Mouse (Mus musculus) limb, embryonic 12.5 days (tissue): ENCODE measurements at regions not wholly inside any gene's neighbourhood (a gene's known extent, or its start where the extent isn't known, plus 50 kb on each side); places are given as distances from the start of the nearest gene placed in this dataset.

ENCODE experiments used
- ATAC-seq: fragments of 200-750 bp; cut with Nextera tagmentation; 2 replicates; pipeline ENCODE4 v1.8.0; 2017; ENCODE audit warnings: low read depth, moderate TSS enrichment; ENCODE audit not compliant: insufficient number of reproducible peaks, insufficient read depth, low FRiP score, low TSS enrichment
- H3K27ac ChIP-seq: fragments of 300-500 bp; sonication (generic); 2 replicates; pipeline ENCODE4 v1.5.1; 2016; ENCODE audit warnings: mild to moderate bottlenecking, moderate library complexity
- H3K27me3 ChIP-seq: fragments of 300-500 bp; sonication (generic); 2 replicates; pipeline ENCODE4 v1.6.1; 2016; ENCODE audit warnings: mild to moderate bottlenecking, moderate library complexity
- H3K36me3 ChIP-seq: fragments of 300-500 bp; sonication (generic); 2 replicates; pipeline ENCODE4 v1.6.1; 2016; ENCODE audit warnings: mild to moderate bottlenecking, moderate library complexity
- H3K4me1 ChIP-seq: fragments of 300-500 bp; sonication (generic); replicated peaks from 2 replicates; pipeline ENCODE4 v1.6.1; 2016
- H3K4me2 ChIP-seq: fragments of 300-500 bp; sonication (generic); 2 replicates; pipeline ENCODE4 v1.6.1; 2016; ENCODE audit warnings: mild to moderate bottlenecking, moderate library complexity
- H3K4me3 ChIP-seq: fragments of 300-500 bp; sonication (generic); replicated peaks from 2 replicates; pipeline ENCODE4 v1.5.1; 2016; ENCODE audit warnings: mild to moderate bottlenecking
- H3K9ac ChIP-seq: fragments of 300-500 bp; sonication (generic); replicated peaks from 2 replicates; pipeline ENCODE4 v1.6.1; 2016; ENCODE audit warnings: mild to moderate bottlenecking, moderate library complexity
- H3K9me3 ChIP-seq: fragments of 300-500 bp; sonication (generic); 2 replicates; pipeline ENCODE4 v1.6.1; 2016; ENCODE audit warnings: mild to moderate bottlenecking, moderate library complexity
- WGBS: fragments of 180-500 bp; shearing (Covaris S2); methylation state at CpG from one replicate; pipeline ENCODE4 v1.1.7; 2016; 5-methylcytosine and 5-hydroxymethylcytosine counted together

DNA sequence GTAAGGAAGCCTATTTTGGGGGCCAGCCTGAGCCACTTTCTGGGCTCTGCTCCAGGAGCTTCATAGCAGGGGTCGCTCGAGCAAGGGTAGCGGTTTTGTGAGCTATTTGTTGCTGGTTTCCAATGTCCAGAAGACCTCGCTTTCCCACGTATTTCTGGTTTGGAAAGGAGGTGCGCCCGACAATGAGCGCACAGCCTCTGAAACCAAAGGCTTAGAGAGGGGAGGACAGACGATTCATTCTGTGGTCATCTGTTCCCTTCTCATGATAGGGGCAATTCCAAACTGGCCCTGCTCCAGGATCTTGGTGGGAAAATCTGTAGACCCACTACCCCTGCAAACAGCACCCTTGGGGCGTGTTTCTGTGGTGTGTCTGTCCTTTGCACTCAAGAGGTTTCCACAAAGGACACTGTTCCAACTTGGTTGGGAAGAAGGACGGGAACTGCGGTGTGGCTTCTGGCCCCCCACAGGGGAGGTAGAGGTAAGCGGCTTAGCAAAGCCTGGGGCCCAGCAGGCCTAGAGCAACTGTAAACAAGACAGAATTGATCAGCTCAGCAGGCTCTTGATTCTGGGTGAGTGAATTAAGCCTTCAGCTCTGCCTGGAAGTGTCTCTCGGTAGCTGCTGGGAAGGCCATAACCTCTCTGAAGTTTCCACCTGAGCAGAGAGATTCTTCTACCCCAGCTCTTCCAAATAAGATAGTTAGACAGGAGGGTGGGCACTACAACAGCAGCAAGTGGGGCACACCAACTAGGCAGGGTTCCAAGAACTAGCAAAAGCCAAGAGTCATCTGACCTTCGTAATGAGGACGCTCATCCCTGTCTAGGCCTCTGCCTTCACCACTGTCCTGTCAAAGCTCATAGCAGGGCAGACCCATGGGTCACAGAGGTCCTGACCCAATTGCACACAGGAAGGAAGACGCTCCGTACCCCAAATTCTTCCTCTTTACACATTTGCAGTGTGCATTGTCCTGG lies 122.6 kb upstream of the Tspan2 start:
- Histone ChIP-seq H3K4me1 (peaks cover 7% of the 10 kb centered on the region; the same call in 1 of the 2 replicates), H3K4me3 (no peak overlapping the region), H3K4me2 (no peak overlapping the region; the same call in 1 of the 2 replicates), H3K9me3 (no peaks in the 10 kb centered on the region), H3K9ac (no peak overlapping the region), H3K27me3 (peaks cover 4% of the 10 kb centered on the region; the same call in 1 of the 2 replicates), H3K36me3 (no peaks in the 10 kb centered on the region), H3K27ac (no peak overlapping the region)
- WGBS = 48% methylated on average over 18 of the region's 18 CpGs
- no peak for ATAC-seq

DNA sequence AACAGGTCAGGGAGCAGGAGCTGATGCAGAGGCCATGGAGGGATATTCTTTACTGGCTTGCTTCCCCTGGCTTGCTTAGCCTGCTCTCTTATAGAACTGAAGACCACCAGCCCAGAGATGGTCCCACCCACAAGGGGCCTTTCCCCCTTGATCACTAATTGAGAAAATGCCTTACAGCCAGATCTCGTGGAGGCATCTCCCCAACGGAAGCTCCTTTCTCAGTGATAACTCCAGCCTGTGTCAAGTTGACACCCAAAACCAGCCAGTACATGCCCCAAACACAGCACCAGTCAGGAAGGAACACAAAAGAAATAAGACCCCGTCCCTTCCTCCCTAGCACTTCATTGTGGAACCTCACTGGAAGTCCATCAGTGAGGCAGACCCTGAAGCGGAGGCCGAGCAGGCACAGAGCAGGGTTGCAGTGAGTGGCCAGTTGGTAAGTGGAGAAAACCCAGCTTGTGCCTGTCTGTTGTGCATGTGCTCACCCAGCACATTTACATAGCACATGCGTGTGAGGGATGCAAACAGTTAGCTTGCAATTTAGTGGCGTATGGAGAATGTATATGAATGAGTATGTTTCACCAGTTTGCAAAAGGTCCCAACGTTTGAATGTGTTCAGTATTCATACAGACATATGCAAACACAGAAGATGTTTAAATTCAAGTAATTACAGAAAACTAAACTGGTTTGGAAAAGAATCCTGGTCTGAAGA lies 114.5 kb upstream of the Tspan2 start:
- no peaks in the 10 kb centered on the region for H3K36me3 ChIP-seq

DNA sequence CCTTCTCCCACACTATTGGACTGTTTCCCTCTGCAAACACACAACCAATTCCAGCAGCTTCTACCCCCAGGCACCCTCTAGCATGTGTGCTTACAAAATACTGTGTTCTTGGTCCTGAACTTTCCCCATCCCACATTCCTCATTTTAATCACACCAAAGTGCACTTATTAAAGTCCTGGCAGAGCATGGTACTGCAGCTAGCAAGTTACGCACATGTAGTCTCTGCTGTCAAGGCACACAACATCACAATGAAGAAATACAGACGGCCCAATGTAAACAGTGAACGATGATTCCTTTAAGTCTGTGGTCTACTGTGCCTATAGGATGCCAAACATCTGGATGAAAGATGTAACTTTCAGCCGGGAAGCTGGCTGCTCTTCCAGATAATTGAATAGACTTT lies 98.3 kb upstream of the Tspan2 start:
- no peak for ATAC-seq
- Histone ChIP-seq H3K27me3 (no peaks in the 10 kb centered on the region), H3K27ac (no peak overlapping the region), H3K4me1 (peaks cover 8% of the 10 kb centered on the region), H3K9ac (no peak overlapping the region), H3K9me3 (no peaks in the 10 kb centered on the region), H3K36me3 (no peaks in the 10 kb centered on the region), H3K4me3 (no peak overlapping the region), H3K4me2 (no peak overlapping the region)
- WGBS = 34% methylated on average over 4 of the region's 4 CpGs

More for the DNA sequence above, 114.5 kb upstream of the Tspan2 start:
- ATAC-seq = no peak
- Histone ChIP-seq H3K4me2 (no peak overlapping the region), H3K9me3 (peaks cover 9% of the 10 kb centered on the region; the same call in 1 of the 2 replicates), H3K4me3 (no peak overlapping the region), H3K4me1 (no peaks in the 10 kb centered on the region), H3K27ac (no peak overlapping the region), H3K27me3 (no peaks in the 10 kb centered on the region), H3K9ac (no peak overlapping the region)
- 70% methylated on average over 8 of the region's 8 CpGs for WGBS

DNA sequence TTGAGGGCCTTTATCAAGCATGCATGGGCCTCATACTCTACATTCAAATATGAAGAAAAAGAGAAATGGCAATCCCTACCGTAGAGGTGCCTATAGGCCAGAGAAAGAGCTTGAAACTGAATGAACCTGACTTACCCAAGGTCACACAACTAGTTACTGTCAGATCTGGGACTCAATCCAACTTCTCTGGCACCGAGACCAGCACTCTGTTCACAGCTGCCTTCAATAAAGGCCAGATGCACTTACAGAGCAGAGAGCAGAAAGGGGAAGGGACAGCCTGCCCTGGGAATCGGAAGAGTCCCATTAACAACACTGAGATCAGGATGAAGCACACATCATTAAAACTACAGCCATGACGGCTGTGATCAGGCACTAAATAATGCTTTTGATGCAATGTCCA lies 97.7 kb upstream of the Tspan2 start:
- peaks cover 8% of the 10 kb centered on the region for H3K4me1 ChIP-seq
- no peaks in the 10 kb centered on the region for H3K27me3 ChIP-seq
- no peak overlapping the region for H3K9ac ChIP-seq
- H3K4me2 ChIP-seq = no peak overlapping the region
- no peaks in the 10 kb centered on the region for H3K36me3 ChIP-seq
- H3K9me3 ChIP-seq = no peaks in the 10 kb centered on the region
- 42% methylated on average over 4 of the region's 4 CpGs for WGBS
- H3K4me3 ChIP-seq = no peak overlapping the region
- no peak overlapping the region for H3K27ac ChIP-seq
- no peak for ATAC-seq

DNA sequence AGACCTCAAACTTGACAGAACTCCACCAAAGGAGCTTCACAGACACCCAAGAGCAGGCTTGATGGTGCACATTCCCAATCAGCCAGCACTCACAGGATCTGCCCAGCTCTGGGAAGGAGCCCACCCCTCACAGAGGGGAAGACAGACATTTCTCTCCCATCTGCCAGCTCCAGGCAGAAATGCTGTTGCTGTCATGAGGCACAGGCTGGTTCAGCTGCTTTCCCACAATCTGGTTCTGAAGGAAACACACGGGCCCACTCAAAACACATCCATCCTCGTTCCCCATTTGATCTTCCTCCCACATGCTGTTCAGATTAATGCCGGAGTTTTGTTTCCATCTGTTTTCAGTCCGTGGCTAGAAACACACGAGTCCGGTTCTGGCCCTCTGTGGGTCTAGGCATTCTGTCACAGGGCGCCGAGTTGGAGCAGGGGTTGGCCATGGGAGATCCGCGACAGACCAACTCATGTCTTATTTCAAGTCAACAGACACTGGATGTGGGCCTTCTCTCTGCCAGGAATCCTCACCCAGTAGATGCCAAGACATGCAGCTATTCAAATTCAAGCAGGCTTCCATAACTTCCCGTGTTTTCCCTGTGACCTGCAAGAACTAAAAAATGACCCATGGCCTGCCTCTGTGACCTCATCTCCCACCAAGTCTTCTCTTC lies 89.9 kb upstream of the Tspan2 start:
- H3K27ac ChIP-seq = no peak overlapping the region

DNA sequence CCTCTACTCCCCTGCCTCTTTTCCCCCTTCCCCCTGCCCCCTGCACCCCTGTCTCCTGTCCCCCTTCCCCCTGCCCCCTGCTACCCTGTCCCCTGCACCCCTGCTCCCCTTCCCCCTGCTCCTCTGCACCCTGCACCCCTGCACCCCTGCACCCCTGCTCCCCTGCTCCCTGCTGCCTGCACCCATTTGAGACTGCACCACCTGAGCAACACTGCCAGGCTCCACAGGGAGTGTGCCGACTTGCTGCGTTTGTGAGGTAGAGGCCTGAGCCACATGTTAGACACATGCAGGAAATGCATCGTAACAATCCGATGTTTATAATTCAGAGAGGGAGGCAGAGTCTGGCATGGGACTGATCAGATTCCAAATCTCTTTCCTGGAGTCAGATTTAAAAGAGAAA lies 85.9 kb upstream of the Tspan2 start:
- 0 out of 2 replicates have a peak, but pooled peaks have one; percentile 16 for ATAC-seq
- 12% methylated on average over 4 of the region's 4 CpGs for WGBS
- H3K4me1 ChIP-seq = peaks cover 31% of the 10 kb centered on the region
- no peaks in the 10 kb centered on the region for H3K9me3 ChIP-seq
- no peaks in the 10 kb centered on the region for H3K27me3 ChIP-seq
- no peak overlapping the region for H3K4me3 ChIP-seq
- H3K36me3 ChIP-seq = no peaks in the 10 kb centered on the region
- no peak overlapping the region for H3K4me2 ChIP-seq
- no peak overlapping the region for H3K9ac ChIP-seq
- H3K27ac ChIP-seq = peak overlapping the region; percentile 66

More for the DNA sequence above, 89.9 kb upstream of the Tspan2 start:
- Histone ChIP-seq H3K36me3 (no peaks in the 10 kb centered on the region), H3K4me3 (no peak overlapping the region), H3K9ac (no peak overlapping the region), H3K4me1 (peaks cover 25% of the 10 kb centered on the region), H3K4me2 (no peak overlapping the region), H3K9me3 (no peaks in the 10 kb centered on the region), H3K27me3 (no peaks in the 10 kb centered on the region)
- ATAC-seq = no peak
- WGBS = 61% methylated on average over 11 of the region's 11 CpGs

DNA sequence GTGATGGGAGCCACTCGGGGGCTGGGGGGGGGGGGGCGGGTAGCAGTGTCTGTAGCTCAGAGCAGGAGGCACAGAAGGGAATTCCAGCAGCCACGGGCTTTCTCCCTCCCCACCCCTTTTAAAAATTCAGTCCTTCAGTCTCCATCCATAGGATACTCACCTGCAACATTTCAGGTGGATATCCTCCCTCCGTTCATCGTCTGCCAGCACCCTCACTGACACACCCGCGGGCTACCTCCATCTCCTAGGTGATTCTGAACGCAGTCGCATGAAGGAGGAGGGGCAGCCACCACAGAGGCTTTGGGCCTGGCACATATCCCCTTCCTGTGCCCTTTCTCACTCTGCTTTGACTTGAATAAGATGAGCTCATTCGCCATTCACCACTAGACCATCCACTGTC lies 79.4 kb upstream of the Tspan2 start:
- Histone ChIP-seq H3K27me3 (no peaks in the 10 kb centered on the region), H3K9me3 (no peaks in the 10 kb centered on the region), H3K9ac (no peak overlapping the region), H3K27ac (no peak overlapping the region), H3K4me1 (peaks cover 49% of the 10 kb centered on the region), H3K4me2 (no peak overlapping the region), H3K36me3 (no peaks in the 10 kb centered on the region), H3K4me3 (no peak overlapping the region)
- 90% methylated on average over 10 of the region's 10 CpGs for WGBS
- ATAC-seq = no peak

DNA sequence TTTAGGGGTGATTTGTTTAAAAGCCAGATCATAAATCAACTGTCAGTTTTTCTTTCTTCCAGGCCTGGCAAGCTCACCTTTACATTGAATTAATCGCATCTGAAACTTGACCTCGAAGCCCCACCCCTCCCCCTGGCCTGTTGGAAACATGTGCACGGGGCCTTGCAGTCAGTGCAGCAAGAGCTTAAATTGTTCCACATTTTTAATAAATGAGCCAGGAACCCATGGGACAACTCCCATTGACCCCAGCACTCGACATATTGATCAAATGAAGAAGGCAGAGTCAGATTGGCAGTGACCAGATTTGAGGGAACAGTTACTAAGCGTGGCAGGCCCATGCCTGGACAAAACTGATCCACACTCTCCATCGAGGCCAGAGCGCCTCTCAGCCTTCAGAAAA lies 77.2 kb upstream of the Tspan2 start:
- Histone ChIP-seq H3K4me1 (peaks cover 49% of the 10 kb centered on the region), H3K9me3 (no peaks in the 10 kb centered on the region), H3K4me3 (no peak overlapping the region), H3K27me3 (no peaks in the 10 kb centered on the region), H3K27ac (peak overlapping the region; percentile 77), H3K9ac (no peak overlapping the region), H3K4me2 (no peak overlapping the region), H3K36me3 (no peaks in the 10 kb centered on the region)
- no peak for ATAC-seq
- 18% methylated on average over 7 of the region's 7 CpGs for WGBS

DNA sequence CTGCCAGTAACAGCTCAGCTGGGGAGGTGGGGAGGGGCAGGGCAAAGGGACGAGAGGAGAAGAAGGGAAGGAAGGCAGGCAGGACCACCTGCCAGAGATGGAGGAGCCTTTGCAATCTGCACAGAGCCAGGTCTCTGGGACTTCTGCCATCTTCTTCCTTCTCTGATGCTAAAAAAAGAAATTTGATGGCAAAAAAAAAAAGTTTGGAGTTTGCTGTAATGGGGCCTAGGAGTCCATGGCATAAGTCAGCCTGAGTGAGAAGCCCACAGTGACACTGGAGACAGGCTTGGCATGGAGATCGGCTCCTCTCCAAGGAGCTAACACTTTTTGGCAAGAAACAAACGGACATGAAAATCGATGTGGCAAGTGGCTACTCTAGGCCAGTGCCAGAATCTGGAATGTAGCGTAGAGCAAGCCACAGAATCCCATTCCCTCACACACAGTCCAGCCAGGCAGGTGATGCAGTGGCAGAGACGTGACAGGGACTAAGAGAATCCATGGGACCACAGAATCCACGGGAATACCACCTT lies 76.7 kb upstream of the Tspan2 start:
- WGBS = 78% methylated on average over 7 of the region's 7 CpGs
- no peak overlapping the region for H3K4me2 ChIP-seq
- H3K36me3 ChIP-seq = no peaks in the 10 kb centered on the region
- peaks cover 46% of the 10 kb centered on the region for H3K4me1 ChIP-seq
- no peak overlapping the region for H3K9ac ChIP-seq
- H3K27ac ChIP-seq = peak overlapping the region; percentile 77
- no peaks in the 10 kb centered on the region for H3K9me3 ChIP-seq
- ATAC-seq = no peak
- H3K27me3 ChIP-seq = no peaks in the 10 kb centered on the region
- H3K4me3 ChIP-seq = no peak overlapping the region

DNA sequence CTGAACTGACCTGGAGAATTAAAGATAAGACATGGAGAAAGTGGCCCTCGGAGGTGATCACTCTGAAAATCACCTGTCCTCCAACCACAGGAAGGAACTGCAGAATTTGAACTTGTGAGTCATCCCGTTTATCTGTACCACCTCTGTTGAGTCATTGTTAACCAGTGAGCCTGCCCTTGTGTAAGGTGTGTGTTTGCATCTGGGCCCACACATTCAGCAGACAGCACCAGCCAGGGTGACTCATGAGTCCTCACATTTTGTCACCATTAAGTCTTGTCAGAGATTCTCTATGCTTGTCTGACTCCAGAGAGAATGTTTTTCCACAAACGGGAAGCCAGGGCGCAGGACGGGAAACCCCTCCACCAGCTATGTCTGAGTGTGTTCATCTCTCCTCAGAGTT lies 75.0 kb upstream of the Tspan2 start:
- Histone ChIP-seq H3K9me3 (no peaks in the 10 kb centered on the region), H3K9ac (no peak overlapping the region), H3K4me1 (peaks cover 41% of the 10 kb centered on the region), H3K36me3 (no peaks in the 10 kb centered on the region), H3K27ac (no peak overlapping the region), H3K27me3 (no peaks in the 10 kb centered on the region), H3K4me3 (no peak overlapping the region), H3K4me2 (no peak overlapping the region)
- WGBS = 92% methylated on average over 5 of the region's 5 CpGs
- no peak for ATAC-seq

DNA sequence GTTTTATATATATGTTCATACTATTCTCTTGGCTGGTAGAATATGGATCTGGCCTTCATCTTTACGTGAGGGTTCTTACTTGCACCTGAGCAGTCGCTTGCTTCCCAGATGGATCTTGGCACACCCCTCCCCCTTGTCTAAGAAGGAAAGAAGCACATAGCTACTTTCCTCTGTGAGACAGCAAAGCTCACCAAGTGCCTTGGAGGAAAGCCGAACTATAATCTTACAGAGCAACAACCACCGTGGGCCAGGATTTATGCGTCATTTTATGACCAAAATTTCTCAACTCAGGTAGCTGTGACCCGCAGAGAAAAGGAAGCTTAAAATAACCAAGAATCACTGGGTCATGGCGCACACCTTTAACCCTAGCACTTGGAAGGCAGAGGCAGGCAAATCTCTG lies 73.0 kb upstream of the Tspan2 start:
- Histone ChIP-seq H3K27me3 (no peaks in the 10 kb centered on the region), H3K4me2 (no peak overlapping the region), H3K36me3 (no peaks in the 10 kb centered on the region), H3K27ac (no peak overlapping the region), H3K4me1 (peaks cover 35% of the 10 kb centered on the region), H3K9me3 (no peaks in the 10 kb centered on the region), H3K9ac (no peak overlapping the region), H3K4me3 (no peak overlapping the region)
- WGBS = 91% methylated on average over 7 of the region's 7 CpGs
- ATAC-seq = no peak
